Mouse (Mus musculus) liver, postnatal 0 days (tissue): Measurements from ENCODE around the gene BC052040.

Experiments
- CTCF ChIP-seq: sonication (generic); IDR thresholded peaks from 2 replicates; pipeline ENCODE4 v1.5.1; 2016; ENCODE audit warnings: antibody characterized with exemption, low read depth
- EP300 ChIP-seq: IDR thresholded peaks from 2 replicates; pipeline ENCODE4 v1.6.1; 2016; ENCODE audit warnings: antibody characterized with exemption, low read depth, mild to moderate bottlenecking

DNA sequence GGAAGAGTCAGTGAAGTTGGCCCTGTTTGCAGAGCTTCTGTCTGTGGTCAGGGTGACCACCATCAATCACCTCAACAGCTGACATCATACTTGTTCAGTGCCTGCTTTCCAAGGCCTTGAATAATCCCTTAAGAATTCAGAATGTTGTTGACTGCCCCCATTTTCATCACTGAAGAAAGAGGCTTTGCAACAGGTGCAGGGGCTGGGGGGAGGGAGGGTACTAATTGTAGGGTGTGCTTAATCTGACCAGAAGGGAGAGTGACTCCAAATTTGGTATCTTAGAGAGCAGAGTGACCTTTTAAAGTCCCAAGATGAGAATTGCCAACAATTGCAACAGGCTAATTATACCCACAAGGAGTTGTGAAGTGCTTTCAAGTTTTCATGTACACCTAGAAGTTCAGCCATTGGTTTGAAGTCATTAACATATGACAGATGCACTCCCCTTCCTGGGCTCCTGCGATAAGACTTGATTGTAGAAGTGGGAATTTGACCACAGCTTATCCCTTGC is 24.4 kb downstream of the BC052040 start:
- TF ChIP-seq CTCF = no peak
- TF ChIP-seq EP300 = no peak; the same call in 1 of the 2 replicates
